Mouse (Mus musculus): Measurements from ENCODE around the gene Poc1a.

DNA sequence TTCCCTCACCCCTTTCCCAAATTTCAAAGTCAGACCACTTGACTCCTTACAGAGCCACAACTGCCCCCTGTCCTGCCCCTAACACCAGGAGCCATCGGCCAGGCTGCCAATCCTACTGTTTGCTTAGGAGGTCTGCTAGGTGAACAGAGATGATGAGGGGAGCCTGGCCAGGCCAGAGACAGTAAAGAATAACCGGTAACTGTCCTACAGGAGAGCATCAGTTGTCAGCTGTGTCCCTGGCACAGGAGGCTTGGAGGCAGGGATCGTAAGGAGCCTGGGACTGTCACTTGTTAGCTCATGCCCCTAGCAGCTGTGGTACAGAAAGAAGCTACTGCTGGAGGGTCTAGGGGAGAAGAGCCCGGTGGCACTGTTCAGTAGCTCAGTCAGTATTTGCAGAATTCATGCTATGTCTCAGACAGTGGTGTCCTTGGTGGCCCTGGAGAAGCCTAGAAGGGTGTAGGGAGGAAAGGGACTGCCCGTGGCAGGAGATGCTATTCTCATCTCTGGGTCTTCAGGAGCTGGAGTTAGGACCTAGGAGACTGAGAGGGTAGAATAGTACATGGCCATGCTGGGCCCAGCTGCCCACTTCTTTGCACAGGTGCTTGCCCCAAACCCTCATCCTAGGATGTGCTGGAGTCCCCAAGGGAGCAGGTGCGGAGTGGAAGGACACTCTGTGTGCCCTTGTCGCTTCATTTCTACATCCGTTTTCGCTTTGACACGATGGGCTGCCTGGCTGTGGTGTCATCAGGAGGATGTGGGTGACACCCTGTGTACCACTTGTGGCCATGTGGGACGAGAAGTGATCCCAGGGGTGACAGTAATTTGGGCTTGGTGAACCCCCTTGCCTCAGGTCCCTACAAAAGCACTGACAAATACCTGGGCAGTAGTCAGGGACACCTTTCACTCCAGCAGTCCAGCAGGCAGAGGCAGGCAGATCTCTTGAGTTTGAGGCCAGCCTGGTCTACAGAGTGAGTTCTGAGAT, 91.9 kb downstream of the Poc1a start:
- TF ChIP-seq CTCF (IDR thresholded peaks at IDR 0.05; ENCODE audit: control insufficient read depth, insufficient read depth, insufficient read length) = no peak
- no peak for TF ChIP-seq USF1 (IDR thresholded peaks at IDR 0.05; ENCODE audit: low read depth)
- TF ChIP-seq MAX (IDR thresholded peaks at IDR 0.05) = no peak
- no peak for TF ChIP-seq FOSL1 (IDR thresholded peaks at IDR 0.05; ENCODE audit: insufficient read depth, low read length, poor library complexity, severe bottlenecking)
- no peak for TF ChIP-seq MYOG (IDR thresholded peaks at IDR 0.05; ENCODE audit: control insufficient read depth, extremely low read depth, insufficient read length)
- TF ChIP-seq MYOD1 (IDR thresholded peaks at IDR 0.05; ENCODE audit: control insufficient read depth, insufficient read length, low read depth) = no peak
